Mouse (Mus musculus) v-Abl transformed pro-B cells (cell line): ENCODE measurements around the gene Rgmb.

Experiments used
- in situ Hi-C, 2 experiments: fragments of 400-800 bp; cut with MboI; formaldehyde crosslinking; loops; one replicate each; pipeline ENCODE4 v1.15.1; 2025; ENCODE audit not compliant: unreplicated experiment in 2 of 2

Rgmb gene

GRCm38 (mm10) chr17:15830766-15831644 is at the start of gene Rgmb:
Gene Rgmb, minus strand, starts transcription at chr17:15831039.
- in situ Hi-C loops: no loop called here

GRCm38 (mm10) chr17:15874765-15875164 is 43.9 kb upstream of the Rgmb start:
- in situ Hi-C loops: no loop called here

- in situ Hi-C loops: no loop called here
Observed at GRCm38 (mm10) chr17:15872093-15872492, 41.3 kb upstream of the Rgmb start.

- in situ Hi-C loops: no loop called here
Observed at GRCm38 (mm10) chr17:15865249-15865648, 34.4 kb upstream of the Rgmb start.

- in situ Hi-C loops: no loop called here
Observed at GRCm38 (mm10) chr17:15862355-15862754, 31.5 kb upstream of the Rgmb start.

GRCm38 (mm10) chr17:15853121-15853520 is 22.3 kb upstream of the Rgmb start:
- in situ Hi-C loops: no loop called here

- in situ Hi-C loops: no loop called here
Observed at GRCm38 (mm10) chr17:15850544-15850943, 19.7 kb upstream of the Rgmb start.

GRCm38 (mm10) chr17:15841425-15841824 is 10.6 kb upstream of the Rgmb start:
- in situ Hi-C loops: no loop called here

- in situ Hi-C loops: no loop called here
Observed at GRCm38 (mm10) chr17:15832398-15832797, 1.6 kb upstream of the Rgmb start.

- in situ Hi-C loops: no loop called here
Observed at GRCm38 (mm10) chr17:15831810-15832209, 971 bp upstream of the Rgmb start.

- in situ Hi-C loops: no loop called here
Observed at GRCm38 (mm10) chr17:15830171-15830765, 571 bp downstream of the Rgmb start.

GRCm38 (mm10) chr17:15829198-15830170 is 1.4 kb downstream of the Rgmb start:
- in situ Hi-C loops: no loop called here

- in situ Hi-C loops: no loop called here
Observed at GRCm38 (mm10) chr17:15828131-15828917, 2.5 kb downstream of the Rgmb start.

GRCm38 (mm10) chr17:15826928-15827327 is 3.9 kb downstream of the Rgmb start:
- in situ Hi-C loops: no loop called here

- in situ Hi-C loops: no loop called here
Observed at GRCm38 (mm10) chr17:15826444-15826909, 4.4 kb downstream of the Rgmb start.

GRCm38 (mm10) chr17:15825481-15826396 is 5.1 kb downstream of the Rgmb start:
- in situ Hi-C loops: no loop called here

GRCm38 (mm10) chr17:15824854-15825253 is 6.0 kb downstream of the Rgmb start:
- in situ Hi-C loops: no loop called here

- in situ Hi-C loops: no loop called here
Observed at GRCm38 (mm10) chr17:15824337-15824736, 6.5 kb downstream of the Rgmb start.

GRCm38 (mm10) chr17:15823838-15824237 is 7.0 kb downstream of the Rgmb start:
- in situ Hi-C loops: no loop called here
